Mouse (Mus musculus) cerebellum, adult 8-10 months (tissue): ENCODE data around the gene Cldn4.

Experiments used
- DNase-seq: peaks from one replicate; pipeline ENCODE4 v3.0.0; 2022

Gene Cldn4

DNA sequence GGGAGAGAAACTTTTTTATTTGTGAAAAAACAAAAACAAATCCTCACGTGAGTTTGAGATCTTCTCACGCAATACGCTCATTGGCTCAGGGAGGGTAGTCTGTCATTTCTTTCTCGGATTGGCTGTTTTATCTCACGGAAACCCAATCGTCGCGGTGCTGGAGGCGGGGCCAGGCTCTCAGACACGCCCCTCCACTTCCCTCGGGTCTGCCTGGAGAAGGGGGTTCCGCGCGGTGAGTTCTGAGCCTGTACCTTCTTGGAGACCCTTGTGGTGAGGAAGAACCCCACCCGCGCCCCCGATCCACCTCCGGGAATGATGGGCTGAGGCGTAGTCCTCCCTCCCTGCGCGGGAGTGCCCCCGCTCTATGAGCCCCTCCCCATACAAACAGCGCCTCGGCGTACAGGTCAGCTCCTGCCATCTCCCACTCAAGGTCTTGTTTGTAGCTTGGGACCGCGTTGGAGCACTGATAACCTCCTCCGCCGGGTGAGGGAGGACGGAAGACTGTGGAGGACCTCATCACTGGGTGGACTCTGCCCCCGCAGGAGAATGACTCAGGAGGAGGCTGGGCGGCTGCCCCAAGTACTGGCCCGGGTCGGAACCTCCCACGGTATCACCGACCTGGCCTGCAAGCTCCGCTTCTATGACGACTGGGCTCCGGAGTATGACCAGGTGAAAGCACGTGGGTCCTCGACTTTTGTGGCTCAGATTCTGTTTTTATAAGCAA lies 14.4 kb downstream of the Cldn4 start, which contains the start of gene Mettl27:
TSS of gene Mettl27 (plus strand) at position 190 of the 724 bp plus-strand sequence.
- DNase-seq, result peak; percentile 64

- DNase-seq, result no peak
Measured at GRCm38 (mm10) chr5:134929988-134930387, 16.7 kb downstream of the Cldn4 start.

- no peak for DNase-seq
Measured at GRCm38 (mm10) chr5:134926726-134927125, 20.0 kb downstream of the Cldn4 start.

DNA sequence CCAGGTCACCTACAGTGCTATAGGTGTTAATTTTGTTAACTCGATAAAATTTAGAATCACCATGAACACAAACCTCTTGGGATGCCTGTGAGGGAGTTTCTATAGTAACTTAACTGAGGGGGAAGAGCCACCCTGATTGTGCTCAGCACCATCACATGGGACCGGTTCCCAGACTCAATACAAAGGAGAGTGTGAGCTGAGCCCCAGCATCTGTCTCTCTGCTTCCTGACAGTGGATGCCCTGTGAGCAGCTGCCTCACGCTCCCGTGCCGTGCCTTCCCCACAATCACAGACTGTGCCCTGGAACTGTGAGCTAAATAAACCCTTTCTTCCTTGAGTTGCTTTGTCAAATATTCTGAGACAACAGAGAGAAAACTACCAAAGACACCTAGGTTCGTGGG lies 23.6 kb downstream of the Cldn4 start:
- no peak for DNase-seq

GRCm38 (mm10) chr5:134921106-134921505 lies 25.6 kb downstream of the Cldn4 start:
- no peak for DNase-seq

DNA sequence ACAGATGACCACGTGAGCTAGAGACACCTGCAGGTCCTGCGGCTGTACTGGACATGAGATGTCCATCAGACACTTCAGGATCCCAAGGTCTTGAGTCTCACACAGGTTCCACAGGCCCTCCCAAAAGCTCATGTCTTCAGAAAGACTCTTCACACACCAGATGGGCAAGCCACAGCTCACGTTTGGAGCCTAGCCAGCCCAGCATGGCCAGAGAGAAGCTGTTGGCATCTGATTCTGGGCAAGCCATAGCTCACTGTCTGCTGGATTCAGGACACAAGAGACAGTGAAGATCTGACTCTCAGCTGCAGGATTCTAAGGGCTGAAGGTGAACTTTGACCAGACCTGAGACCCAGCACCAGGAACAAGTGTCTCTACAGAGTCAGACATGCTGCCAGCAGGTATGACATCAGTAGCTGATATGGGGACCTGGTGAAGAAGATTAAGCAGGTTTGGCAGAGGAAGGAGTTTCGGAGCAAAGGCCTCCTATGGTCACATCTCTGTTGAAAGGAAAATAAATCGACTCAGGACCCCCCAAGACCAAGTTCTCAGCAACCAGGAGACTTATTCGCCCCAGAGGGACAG lies 26.5 kb downstream of the Cldn4 start:
- no peak for DNase-seq

GRCm38 (mm10) chr5:134919097-134919496 lies 27.6 kb downstream of the Cldn4 start:
- DNase-seq, result no peak

- DNase-seq, result peak; percentile 22
Measured at GRCm38 (mm10) chr5:134918071-134918832, 28.5 kb downstream of the Cldn4 start.

DNA sequence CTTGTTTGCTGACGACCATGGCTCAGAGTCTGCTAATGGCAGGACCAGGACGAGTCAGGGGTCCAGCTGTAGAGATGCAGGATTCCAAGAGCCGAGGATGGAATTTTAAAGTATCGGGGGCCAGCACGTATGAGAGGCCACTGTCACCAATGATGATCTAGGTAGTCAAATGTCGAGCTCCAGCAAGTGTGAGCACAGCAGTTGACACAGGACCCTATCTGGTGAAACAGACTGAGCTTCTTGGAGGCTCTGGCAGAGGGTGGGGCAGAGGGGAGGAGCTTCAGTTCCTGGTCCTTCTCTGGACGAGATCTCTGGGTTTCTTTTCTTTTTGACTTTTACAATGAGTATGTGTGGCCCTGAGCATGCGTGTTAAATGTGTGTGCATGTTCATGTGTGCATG lies 31.4 kb downstream of the Cldn4 start, which contains the start of gene Cldn13:
TSS of gene Cldn13 (minus strand) at position 216 of the 400 bp plus-strand sequence.
- DNase-seq, result no peak

DNA sequence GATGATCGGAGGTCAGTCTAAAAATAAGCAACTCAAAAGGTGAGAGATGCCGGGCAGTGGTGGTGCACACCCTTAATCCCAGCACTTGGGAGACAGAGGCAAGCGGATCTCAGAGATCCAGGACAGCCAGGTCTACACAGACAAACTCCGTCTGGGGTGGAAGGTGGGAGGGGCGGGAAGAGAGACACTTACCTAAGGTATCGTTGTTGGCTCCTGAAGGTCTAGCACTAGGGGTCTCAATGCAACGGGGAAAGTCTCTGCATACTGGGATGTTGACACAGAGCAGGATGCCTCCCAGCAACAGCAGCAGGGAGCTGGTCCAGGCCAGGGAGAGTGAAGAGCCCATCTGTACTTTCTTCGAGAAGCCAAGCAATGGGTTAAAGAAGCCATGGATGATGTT lies 32.2 kb downstream of the Cldn4 start:
- no peak for DNase-seq

- DNase-seq, result no peak
Measured at GRCm38 (mm10) chr5:134913753-134914152, 33.0 kb downstream of the Cldn4 start.

GRCm38 (mm10) chr5:134913352-134913751 lies 33.4 kb downstream of the Cldn4 start:
- DNase-seq, result no peak

DNA sequence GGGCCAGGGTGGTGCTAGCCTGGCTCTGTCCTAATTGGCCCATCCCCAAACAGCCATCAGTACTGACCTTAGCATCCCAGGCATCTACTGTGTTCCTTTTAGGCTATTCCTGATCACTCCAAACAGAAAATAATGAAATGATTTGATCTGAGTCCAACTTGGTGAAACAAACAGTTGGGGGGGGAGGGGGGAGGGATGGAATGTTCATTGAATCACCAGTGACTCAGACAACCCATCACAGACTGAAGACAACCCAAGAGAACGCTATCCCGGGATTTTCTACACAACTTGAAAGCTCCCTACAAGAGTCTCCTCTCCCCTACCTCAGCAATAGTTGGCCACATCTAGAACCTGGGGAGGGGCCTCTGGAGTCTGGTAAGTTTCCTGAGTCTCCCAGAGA lies 34.8 kb downstream of the Cldn4 start:
- no peak for DNase-seq

DNA sequence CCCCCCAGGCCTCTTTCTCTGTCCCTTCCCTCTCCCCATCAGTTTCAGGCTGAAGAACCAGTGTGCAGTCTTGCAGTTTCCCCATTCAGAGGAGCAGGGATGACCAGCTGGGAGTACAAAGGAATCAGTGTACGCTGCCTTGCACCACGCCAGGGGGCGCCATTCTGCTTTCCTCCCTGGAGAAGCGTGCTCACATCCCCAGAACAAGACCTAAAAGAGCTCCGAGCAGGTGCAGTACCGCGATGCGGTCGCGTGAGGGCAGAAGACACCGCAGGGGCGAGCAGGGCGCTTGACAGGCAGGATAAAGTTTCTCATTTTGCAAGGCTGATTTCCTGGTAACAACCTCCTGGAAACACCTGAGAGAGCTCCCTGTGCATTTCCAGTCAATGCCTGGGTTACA lies 39.6 kb downstream of the Cldn4 start:
- DNase-seq, result peak; percentile 81

DNA sequence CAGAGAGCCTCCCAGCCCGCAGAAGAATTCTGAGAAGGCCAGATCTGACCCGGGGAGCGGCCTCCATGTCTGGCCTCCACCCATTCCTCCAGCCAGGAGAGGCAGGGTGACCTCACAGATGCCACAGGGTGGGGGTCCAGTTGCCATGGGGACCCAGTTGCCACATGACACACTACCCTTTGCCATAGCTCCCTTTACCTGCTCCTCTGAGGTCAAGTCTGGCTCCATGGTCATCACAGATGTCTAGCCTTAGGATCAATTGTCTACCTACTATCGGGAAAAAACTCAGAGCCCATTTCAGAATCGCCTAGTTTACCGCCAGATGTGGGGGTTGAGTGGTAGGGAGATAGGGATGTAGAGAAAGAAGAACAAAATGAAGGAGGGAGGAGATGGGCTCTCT lies 40.1 kb downstream of the Cldn4 start, which contains the start of gene Tmem270:
TSS of gene Tmem270 (minus strand) at position 101 of the 400 bp plus-strand sequence.
- no peak for DNase-seq

- DNase-seq, result no peak
Measured at GRCm38 (mm10) chr5:134901644-134902027, 45.1 kb downstream of the Cldn4 start.

- peak; percentile 19 for DNase-seq
Measured at GRCm38 (mm10) chr5:134901012-134901643, 45.6 kb downstream of the Cldn4 start.

GRCm38 (mm10) chr5:134897596-134897995 lies 49.1 kb downstream of the Cldn4 start:
- no peak for DNase-seq

- DNase-seq, result no peak
Measured at GRCm38 (mm10) chr5:134896965-134897364, 49.8 kb downstream of the Cldn4 start.

DNA sequence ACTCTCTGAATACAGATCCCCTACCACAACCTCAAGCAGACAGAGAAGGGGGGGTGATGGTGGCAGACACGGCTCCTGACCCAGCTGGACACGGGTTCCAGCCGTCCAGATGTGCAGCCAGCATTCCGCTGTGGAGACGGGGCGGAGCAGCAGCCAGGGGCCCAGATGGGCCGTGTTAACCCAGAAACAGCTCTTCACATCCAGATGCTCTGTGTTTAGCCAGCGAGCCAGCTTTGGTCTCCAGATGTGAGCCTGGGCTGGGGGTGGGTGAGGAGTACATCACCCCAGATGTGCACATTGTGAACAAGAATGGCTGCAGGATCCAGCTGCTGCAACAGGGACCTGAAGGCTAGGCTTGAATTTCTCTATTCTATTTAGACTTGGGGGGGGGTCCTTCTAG lies 51.4 kb downstream of the Cldn4 start:
- no peak for DNase-seq
